Mouse (Mus musculus): ENCODE data around the gene Nampt. TPM values are rescaled to one million over a fixed set of nuclear protein-coding genes. Genes with fewer than 3 reads are reported as not detected.
"Not testable (repeated sequence)": the region's sequence is repeated elsewhere in the genome, so short reads cannot be mapped to it uniquely, and the experiment has no call there.

Nampt gene
- polyA plus RNA-seq, 1 experiment from 2014 or later, result 23.4 TPM

DNA sequence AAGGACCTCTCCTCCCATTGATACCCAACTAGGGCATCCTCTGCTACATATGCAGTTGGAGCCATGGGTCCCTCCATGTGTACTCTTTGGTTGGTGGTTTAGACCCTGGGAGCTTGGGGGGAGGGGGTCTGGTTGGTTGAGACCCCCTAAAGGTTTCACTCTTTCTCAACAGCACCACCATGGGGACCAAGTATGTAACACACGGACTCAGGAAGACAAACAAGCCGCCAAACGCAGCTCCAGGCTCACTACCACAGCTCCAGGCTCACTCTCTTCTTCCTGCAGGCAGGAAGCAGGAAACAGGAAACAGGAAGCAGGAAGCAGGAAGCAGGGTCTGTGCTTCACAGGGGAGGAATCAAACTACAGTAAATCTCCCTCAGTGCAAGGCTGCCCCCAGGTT lies 60.0 kb downstream of the Nampt start:
- WGBS, result 91% methylated on average over 3 of the region's 3 CpGs
- Histone ChIP-seq H3K4me3 (replicated peaks) (no peak overlapping the region), H3K36me3 (no peaks in the 10 kb centered on the region), H3K4me1 (replicated peaks) (no peaks in the 10 kb centered on the region), H3K9ac (replicated peaks) (no peak overlapping the region), H3K4me2 (no peak overlapping the region), H3K9me3 (no peaks in the 10 kb centered on the region), H3K27ac (no peak overlapping the region), H3K27me3 (no peaks in the 10 kb centered on the region)
- ATAC-seq (ENCODE audit: insufficient number of reproducible peaks, insufficient read depth, low FRiP score, low TSS enrichment, low read depth), result no peak

DNA sequence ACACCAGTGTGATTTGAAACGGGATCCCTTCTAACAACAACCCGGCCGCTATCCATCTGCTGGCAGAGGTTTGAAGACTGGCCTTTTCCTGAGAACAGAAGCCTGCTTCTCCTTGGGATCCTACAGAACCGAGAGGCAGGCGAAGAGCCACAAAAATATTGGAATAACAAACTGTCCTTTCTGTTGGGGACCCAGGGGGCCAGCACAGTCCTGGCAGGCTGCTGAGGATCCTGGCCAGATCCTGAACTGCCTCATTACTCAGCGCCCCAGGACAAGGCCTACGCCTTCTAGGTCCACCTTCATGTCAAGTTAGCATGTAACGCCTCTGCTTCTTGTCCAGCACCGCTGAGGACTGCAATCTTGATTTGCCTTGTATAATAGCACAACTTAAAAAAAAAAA lies 65.0 kb downstream of the Nampt start:
- H3K4me1 ChIP-seq (replicated peaks), result no peaks in the 10 kb centered on the region
- no peaks in the 10 kb centered on the region for H3K9me3 ChIP-seq
- ATAC-seq (ENCODE audit: insufficient number of reproducible peaks, insufficient read depth, low FRiP score, low TSS enrichment, low read depth), result no peak
- no peak overlapping the region for H3K9ac ChIP-seq (replicated peaks)
- no peak overlapping the region for H3K4me3 ChIP-seq (replicated peaks)
- WGBS, result 76% methylated on average over 9 of the region's 9 CpGs
- no peak overlapping the region for H3K27ac ChIP-seq
- H3K4me2 ChIP-seq, result no peak overlapping the region
- H3K27me3 ChIP-seq, result no peaks in the 10 kb centered on the region
- H3K36me3 ChIP-seq, result no peaks in the 10 kb centered on the region

DNA sequence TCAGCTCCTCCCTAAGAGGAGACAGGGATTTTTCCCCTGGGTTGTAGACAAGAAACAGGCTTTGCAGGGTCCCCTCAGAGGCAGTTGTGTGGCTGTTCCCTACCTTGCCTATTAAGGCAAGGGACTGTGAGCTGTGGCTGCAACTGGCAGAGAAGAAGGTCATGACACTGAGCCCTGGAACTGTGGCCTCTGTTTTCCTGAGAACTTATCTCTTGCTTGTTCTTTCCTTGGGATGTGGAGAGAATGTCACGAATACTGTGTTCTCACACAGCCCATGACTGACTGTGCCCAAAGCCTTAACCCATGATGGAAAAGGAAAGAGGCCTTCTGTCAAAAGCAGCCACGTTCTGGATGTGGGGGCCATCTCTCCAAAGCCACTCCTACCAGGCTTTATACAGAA lies 65.7 kb downstream of the Nampt start:
- Histone ChIP-seq H3K9me3 (no peaks in the 10 kb centered on the region), H3K36me3 (no peaks in the 10 kb centered on the region), H3K4me1 (replicated peaks) (no peaks in the 10 kb centered on the region), H3K9ac (replicated peaks) (no peak overlapping the region), H3K4me2 (no peak overlapping the region), H3K27ac (no peak overlapping the region), H3K27me3 (no peaks in the 10 kb centered on the region), H3K4me3 (replicated peaks) (no peak overlapping the region)
- no peak for ATAC-seq (ENCODE audit: insufficient number of reproducible peaks, insufficient read depth, low FRiP score, low TSS enrichment, low read depth)
- WGBS, result 64% methylated on average over 2 of the region's 2 CpGs

DNA sequence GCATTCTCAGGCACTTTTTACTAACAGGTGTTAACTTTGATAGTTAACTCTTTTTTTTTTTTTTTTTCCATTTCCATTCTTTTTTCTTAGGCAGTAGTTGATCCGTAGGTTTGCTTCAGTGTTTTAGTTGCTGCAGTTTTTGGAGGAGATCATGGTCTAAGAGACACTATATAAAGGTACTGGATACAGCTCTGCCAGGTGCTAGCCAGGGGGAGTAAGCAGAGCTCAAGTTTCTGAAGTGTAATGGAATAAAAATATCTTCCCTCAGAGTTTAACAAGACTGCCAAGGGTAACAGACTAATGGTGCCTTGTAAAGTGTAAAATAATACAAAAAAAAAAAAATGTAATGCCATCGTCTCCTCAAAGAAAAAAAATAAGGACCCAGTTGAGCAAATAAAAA lies 67.0 kb downstream of the Nampt start:
- no peaks in the 10 kb centered on the region for H3K9me3 ChIP-seq
- ATAC-seq (ENCODE audit: insufficient number of reproducible peaks, insufficient read depth, low FRiP score, low TSS enrichment, low read depth), result no peak
- no peak overlapping the region for H3K4me3 ChIP-seq (replicated peaks)
- no peak overlapping the region for H3K27ac ChIP-seq
- WGBS, result 79% methylated on average over 2 of the region's 2 CpGs
- H3K36me3 ChIP-seq, result no peaks in the 10 kb centered on the region
- H3K4me1 ChIP-seq (replicated peaks), result no peaks in the 10 kb centered on the region
- H3K27me3 ChIP-seq, result no peaks in the 10 kb centered on the region
- H3K9ac ChIP-seq (replicated peaks), result no peak overlapping the region
- no peak overlapping the region for H3K4me2 ChIP-seq

DNA sequence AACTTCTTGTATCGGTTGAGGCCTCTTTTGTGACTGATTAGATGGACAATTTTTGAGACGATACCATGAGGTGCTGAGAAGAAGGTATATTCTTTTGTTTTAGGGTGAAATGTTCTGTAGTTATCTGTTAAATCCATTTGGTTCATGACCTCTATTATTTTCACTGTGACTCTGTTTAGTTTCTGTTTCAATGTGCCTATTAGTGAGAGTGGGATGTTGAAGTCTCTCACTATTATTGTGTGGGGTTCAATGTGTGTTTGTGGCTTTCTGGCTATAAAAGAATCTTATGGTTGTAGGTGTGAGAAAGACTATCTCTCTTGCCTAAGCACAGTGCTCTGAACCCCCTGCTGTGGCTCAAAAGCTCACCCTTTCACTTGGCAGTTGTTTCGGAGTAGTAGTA lies 68.9 kb downstream of the Nampt start:
- Histone ChIP-seq H3K4me1 (replicated peaks) (0 out of 2 replicates have a peak, but pooled peaks cover 1% of the 10 kb centered on the region), H3K9ac (replicated peaks) (no peak overlapping the region), H3K27ac (no peak overlapping the region), H3K4me3 (replicated peaks) (no peak overlapping the region), H3K9me3 (no peaks in the 10 kb centered on the region), H3K27me3 (no peaks in the 10 kb centered on the region), H3K36me3 (no peaks in the 10 kb centered on the region), H3K4me2 (no peak overlapping the region)
- ATAC-seq (ENCODE audit: insufficient number of reproducible peaks, insufficient read depth, low FRiP score, low TSS enrichment, low read depth), result no peak
- WGBS, result 94% methylated on average over 3 of the region's 3 CpGs

DNA sequence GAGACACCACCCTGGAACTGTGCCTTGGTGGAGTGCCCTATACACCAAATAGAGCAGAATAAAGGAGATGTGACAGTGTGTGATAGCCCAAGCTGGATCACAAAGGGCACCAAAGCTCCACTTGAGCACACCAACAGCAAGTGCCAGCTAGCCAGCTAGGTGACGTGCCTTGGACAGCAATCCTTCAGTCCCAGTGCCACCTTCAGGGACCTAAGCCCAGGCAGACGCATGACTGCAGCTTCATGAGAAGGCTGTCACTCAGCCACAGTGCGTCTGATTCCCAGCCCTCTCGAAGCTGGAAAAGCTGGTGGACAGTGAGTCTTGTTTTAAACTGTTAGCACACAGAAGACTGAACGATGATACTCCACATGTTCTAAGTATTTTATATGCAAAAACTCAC lies 70.5 kb downstream of the Nampt start:
- Histone ChIP-seq H3K4me2 (no peak overlapping the region), H3K27ac (no peak overlapping the region), H3K27me3 (no peaks in the 10 kb centered on the region), H3K9ac (replicated peaks) (no peak overlapping the region), H3K4me3 (replicated peaks) (no peak overlapping the region), H3K36me3 (no peaks in the 10 kb centered on the region), H3K4me1 (replicated peaks) (0 out of 2 replicates have a peak, but pooled peaks cover 2% of the 10 kb centered on the region), H3K9me3 (no peaks in the 10 kb centered on the region)
- ATAC-seq (ENCODE audit: insufficient number of reproducible peaks, insufficient read depth, low FRiP score, low TSS enrichment, low read depth), result no peak
- 82% methylated on average over 5 of the region's 5 CpGs for WGBS

DNA sequence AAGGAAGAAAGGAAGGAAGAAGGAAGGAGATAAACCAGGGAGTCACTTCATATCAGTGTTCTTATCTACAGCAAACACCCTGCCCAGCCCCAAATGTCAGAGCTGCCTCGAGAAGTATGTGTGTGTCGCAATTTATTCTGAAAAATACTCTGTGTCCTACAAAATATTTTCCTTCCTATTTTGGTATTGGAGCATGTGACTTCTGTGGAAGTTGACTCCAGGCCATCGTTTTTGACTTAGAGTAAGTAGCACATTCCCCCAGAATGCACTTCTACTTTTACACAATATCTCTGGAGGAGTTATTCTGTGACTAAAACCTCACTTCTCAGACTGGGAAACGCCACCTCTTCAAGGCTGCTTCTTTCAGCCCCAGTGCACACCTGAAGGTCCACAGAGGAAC lies 71.1 kb downstream of the Nampt start:
- 0 out of 2 replicates have a peak, but pooled peaks cover 2% of the 10 kb centered on the region for H3K4me1 ChIP-seq (replicated peaks)
- no peaks in the 10 kb centered on the region for H3K27me3 ChIP-seq
- no peaks in the 10 kb centered on the region for H3K36me3 ChIP-seq
- no peak overlapping the region for H3K27ac ChIP-seq
- no peaks in the 10 kb centered on the region for H3K9me3 ChIP-seq
- no peak for ATAC-seq (ENCODE audit: insufficient number of reproducible peaks, insufficient read depth, low FRiP score, low TSS enrichment, low read depth)
- no peak overlapping the region for H3K9ac ChIP-seq (replicated peaks)
- no peak overlapping the region for H3K4me2 ChIP-seq
- no peak overlapping the region for H3K4me3 ChIP-seq (replicated peaks)
- WGBS, result 84% methylated on average over 4 of the region's 4 CpGs

DNA sequence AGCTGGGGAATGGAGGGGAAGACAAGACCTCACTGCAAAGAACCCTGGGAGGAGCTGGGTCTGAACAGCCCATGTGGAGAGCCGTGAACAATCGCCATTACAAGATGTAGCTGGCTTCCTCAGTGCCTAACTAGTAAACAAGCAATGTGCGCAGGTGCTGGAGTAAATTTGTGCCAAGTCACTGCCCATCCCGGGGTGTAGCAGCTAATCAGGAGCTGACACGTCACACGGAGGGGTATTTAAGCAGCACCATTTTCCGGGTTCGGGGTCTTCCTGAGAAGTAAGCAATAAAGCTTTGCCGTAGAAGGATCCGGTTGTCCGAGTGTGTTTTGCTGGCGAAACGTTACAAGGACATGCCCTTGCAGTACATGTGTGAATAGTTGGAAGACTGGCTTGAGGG lies 71.9 kb downstream of the Nampt start:
- not testable (repeated sequence) for H3K4me3 ChIP-seq (replicated peaks); H3K4me2 ChIP-seq; H3K27ac ChIP-seq; H3K9me3 ChIP-seq; H3K27me3 ChIP-seq; H3K9ac ChIP-seq (replicated peaks); H3K36me3 ChIP-seq; ATAC-seq (ENCODE audit: insufficient number of reproducible peaks, insufficient read depth, low FRiP score, low TSS enrichment, low read depth); H3K4me1 ChIP-seq (replicated peaks)
- WGBS, result 90% methylated on average over 13 of the region's 13 CpGs

DNA sequence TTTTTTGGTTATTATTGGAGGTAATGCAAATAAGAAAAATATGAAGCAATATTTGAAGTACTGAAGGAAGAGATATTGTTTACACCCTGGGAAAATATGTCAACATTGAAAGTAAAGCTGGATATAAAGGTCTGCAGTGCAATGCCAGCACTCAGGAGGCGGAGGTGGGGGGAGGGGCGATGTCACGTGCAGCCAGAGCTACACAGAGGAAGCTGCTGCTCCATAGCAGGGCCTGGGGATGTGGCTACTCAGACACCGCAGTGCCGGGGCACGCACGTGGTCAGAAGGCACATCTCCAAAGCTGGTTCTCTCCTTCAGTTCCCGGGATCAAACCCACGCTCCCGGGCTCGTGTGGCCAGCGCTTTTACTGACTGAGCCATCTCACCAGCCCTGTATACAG lies 73.9 kb downstream of the Nampt start:
- WGBS, result 44% methylated on average over 12 of the region's 12 CpGs
- ATAC-seq (ENCODE audit: insufficient number of reproducible peaks, insufficient read depth, low FRiP score, low TSS enrichment, low read depth), result no peak
- Histone ChIP-seq H3K4me3 (replicated peaks) (no peak overlapping the region), H3K4me2 (no peak overlapping the region), H3K9me3 (no peaks in the 10 kb centered on the region), H3K4me1 (replicated peaks) (0 out of 2 replicates have a peak, but pooled peaks cover 2% of the 10 kb centered on the region), H3K9ac (replicated peaks) (no peak overlapping the region), H3K27me3 (no peaks in the 10 kb centered on the region), H3K27ac (no peak overlapping the region), H3K36me3 (no peaks in the 10 kb centered on the region)

DNA sequence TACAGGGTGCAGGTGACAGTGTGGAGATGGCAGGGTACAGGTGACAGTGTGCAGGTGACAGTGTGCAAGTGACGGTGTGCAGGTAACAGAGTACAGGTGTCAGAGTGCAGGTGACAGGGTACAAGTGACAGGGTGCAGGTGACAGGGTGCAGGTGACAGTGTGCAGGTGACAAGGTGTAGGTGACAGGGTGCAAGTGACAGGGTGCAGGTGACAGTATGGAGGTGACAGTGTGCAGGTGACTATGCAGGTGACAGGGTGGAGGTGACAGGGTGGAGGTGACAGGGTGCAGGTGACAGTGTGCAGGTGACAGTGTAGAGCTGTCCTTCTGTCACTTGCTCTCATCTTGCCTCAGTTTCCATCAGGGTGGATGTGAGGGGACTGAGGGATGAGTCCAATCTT lies 76.5 kb downstream of the Nampt start:
- 86% methylated on average over 1 of the region's 1 CpGs for WGBS
- no peak overlapping the region for H3K9ac ChIP-seq (replicated peaks)
- no peak for ATAC-seq (ENCODE audit: insufficient number of reproducible peaks, insufficient read depth, low FRiP score, low TSS enrichment, low read depth)
- 0 out of 2 replicates have a peak, but pooled peaks cover 2% of the 10 kb centered on the region for H3K4me1 ChIP-seq (replicated peaks)
- H3K4me3 ChIP-seq (replicated peaks), result no peak overlapping the region
- no peaks in the 10 kb centered on the region for H3K9me3 ChIP-seq
- no peaks in the 10 kb centered on the region for H3K27me3 ChIP-seq
- no peaks in the 10 kb centered on the region for H3K36me3 ChIP-seq
- H3K4me2 ChIP-seq, result no peak overlapping the region
- no peak overlapping the region for H3K27ac ChIP-seq

DNA sequence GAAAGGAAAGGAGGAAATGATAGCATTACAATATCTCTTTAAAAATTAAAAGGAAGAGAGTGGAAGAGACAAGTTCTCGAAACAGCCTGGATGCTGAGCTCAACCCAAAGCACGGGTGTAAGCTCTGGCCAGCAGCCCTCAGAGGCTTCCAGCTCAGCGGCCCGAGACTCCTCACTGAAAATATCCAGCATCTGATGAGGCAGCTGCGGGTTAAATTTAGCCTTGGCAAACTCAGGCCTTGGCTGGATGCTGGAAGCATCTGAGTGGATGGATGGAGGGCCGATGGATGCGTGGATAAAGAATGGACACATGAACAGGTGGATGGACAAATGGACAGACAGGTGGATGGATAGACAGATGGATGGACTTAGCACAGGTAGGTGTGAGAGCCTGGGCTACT lies 77.2 kb downstream of the Nampt start:
- H3K4me2 ChIP-seq, result no peak overlapping the region
- no peak overlapping the region for H3K9ac ChIP-seq (replicated peaks)
- H3K27ac ChIP-seq, result no peak overlapping the region
- no peaks in the 10 kb centered on the region for H3K36me3 ChIP-seq
- no peak overlapping the region for H3K4me3 ChIP-seq (replicated peaks)
- H3K27me3 ChIP-seq, result no peaks in the 10 kb centered on the region
- ATAC-seq (ENCODE audit: insufficient number of reproducible peaks, insufficient read depth, low FRiP score, low TSS enrichment, low read depth), result no peak
- H3K9me3 ChIP-seq, result no peaks in the 10 kb centered on the region
- H3K4me1 ChIP-seq (replicated peaks), result 0 out of 2 replicates have a peak, but pooled peaks cover 2% of the 10 kb centered on the region
- WGBS, result 88% methylated on average over 7 of the region's 7 CpGs

DNA sequence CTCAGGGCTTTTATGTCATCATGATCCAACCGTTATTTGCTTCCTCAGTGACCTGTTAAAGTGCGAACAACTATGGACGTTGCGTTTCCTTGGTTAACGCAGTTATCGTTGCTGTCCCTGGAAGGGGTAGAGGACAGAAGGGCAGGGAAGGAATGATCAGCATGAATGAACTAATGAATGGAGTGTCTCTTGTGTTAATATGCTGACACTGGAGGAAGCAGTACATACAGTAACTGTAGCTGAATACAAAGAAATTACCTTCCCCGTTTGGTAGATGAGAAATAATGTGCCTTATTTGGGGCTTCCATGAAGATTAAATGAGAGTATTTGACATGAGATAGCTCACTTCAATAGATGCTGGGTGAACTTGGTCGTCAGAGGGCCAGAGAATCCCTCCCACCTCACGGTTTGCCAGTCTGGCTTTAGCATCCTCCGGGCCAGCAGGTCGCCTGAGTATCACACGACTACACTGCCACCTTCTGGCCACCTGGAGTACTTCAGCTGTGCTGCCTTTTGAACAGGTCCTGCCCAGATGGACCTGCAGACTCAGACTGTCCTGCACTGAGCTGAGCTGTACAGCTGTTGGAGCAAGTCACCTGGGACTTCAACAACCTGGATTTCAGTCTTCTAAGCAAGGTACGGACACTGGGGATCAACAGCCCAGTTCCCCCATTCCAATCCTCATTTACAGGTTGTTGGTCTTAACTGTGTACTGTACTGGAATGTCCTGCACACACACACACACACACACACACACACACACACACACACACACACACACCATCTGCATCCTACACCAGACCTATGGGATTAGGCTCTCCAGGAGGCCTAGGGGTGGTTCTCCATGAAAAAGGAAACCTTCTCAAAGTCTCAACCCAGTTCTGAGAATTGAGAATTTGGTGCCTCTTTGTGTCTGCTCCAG lies 78.1 kb downstream of the Nampt start:
- Histone ChIP-seq H3K9me3 (no peaks in the 10 kb centered on the region), H3K4me3 (replicated peaks) (no peak overlapping the region), H3K4me2 (no peak overlapping the region), H3K4me1 (replicated peaks) (0 out of 2 replicates have a peak, but pooled peaks cover 2% of the 10 kb centered on the region), H3K9ac (replicated peaks) (no peak overlapping the region), H3K36me3 (no peaks in the 10 kb centered on the region), H3K27me3 (no peaks in the 10 kb centered on the region), H3K27ac (no peak overlapping the region)
- 50% methylated on average over 13 of the region's 13 CpGs for WGBS
- peak; percentile 39; the same call in 1 of the 2 replicates for ATAC-seq (ENCODE audit: insufficient number of reproducible peaks, insufficient read depth, low FRiP score, low TSS enrichment, low read depth)

Measured in limb, embryonic 12.5 days (tissue).